8 mouse cellular contexts compared by ENCODE assay signal in genomic region chr8:94532525-94532872, GRCm38 (mm10). TPM values are rescaled to one million over a fixed set of nuclear protein-coding genes. Genes with fewer than 3 reads are reported as not detected.
DNase-seq lines count a peak whose midpoint lies in the region; ATAC-seq and TF ChIP-seq lines count a peak whose summit lies in the region.

No protein-coding gene starts in this region.

- dilution Hi-C loops in CH12.LX (cut with MboI; ENCODE audit: extremely low pct_ligation_motif_present, extremely low pct_unique_long_range_greater_than_20kb, low sequenced_read_pairs), result no loop called here

- TF ChIP-seq RAD21 in CH12.LX (IDR thresholded peaks at IDR 0.05; ENCODE audit: low read depth, low read length), result no peak

- H3K27ac ChIP-seq in heart, embryonic 11.5 days (ENCODE audit: low read depth, low read length), result no peak overlapping the region
- H3K27ac ChIP-seq in CH12.LX (ENCODE audit: insufficient read depth, low read depth), result no peak overlapping the region
- H3K27ac ChIP-seq in forebrain, embryonic 14.5 days (ENCODE audit: low read depth, low read length), result peak overlapping the region; percentile 55; the same call in 1 of the 2 replicates
- H3K27ac ChIP-seq in liver, embryonic 15.5 days (replicated peaks), result no peak overlapping the region

- H3K9me3 ChIP-seq in heart, embryonic 11.5 days (replicated peaks; ENCODE audit: control insufficient read depth, low read length), result no peaks in the 10 kb centered on the region
- H3K9me3 ChIP-seq in CH12.LX (replicated peaks; ENCODE audit: low read length), result no peaks in the 10 kb centered on the region
- no peaks in the 10 kb centered on the region for H3K9me3 ChIP-seq in forebrain, embryonic 14.5 days (replicated peaks; ENCODE audit: control insufficient read depth, low read length)
- no peaks in the 10 kb centered on the region for H3K9me3 ChIP-seq in liver, embryonic 15.5 days (replicated peaks)

- in situ Hi-C loops in CH12.LX (cut with MboI; ENCODE audit: low pct_ligation_motif_present, low pct_unique_long_range_greater_than_20kb, low sequenced_read_pairs), result no loop called here

- intact Hi-C loops in heart, postnatal 25 days (cut with DNase I), result no loop called here

- H3K4me3 ChIP-seq in heart, embryonic 11.5 days (ENCODE audit: low read depth, low read length), result peak overlapping the region; percentile 65
- H3K4me3 ChIP-seq in CH12.LX (replicated peaks in 1 of 3; ENCODE audit: low read depth in 2 of 3, low read length in 2 of 3, poor library complexity in 1 of 3), result peak overlapping the region; percentile 28 to 85 (median 59)
- peak overlapping the region; percentile 60 for H3K4me3 ChIP-seq in forebrain, embryonic 14.5 days (ENCODE audit: low read depth, low read length)
- H3K4me3 ChIP-seq in liver, embryonic 15.5 days (replicated peaks), result peak overlapping the region; percentile 57

- peak overlapping the region; percentile 72 for H3K9ac ChIP-seq in heart, embryonic 11.5 days (ENCODE audit: low read depth, low read length)
- H3K9ac ChIP-seq in CH12.LX (ENCODE audit: insufficient read depth, low read depth), result peak overlapping the region; percentile 82
- peak overlapping the region; percentile 76 for H3K9ac ChIP-seq in forebrain, embryonic 14.5 days (ENCODE audit: low read length)
- no peak overlapping the region for H3K9ac ChIP-seq in liver, embryonic 15.5 days

- no peak for TF ChIP-seq POLR2A in CH12.LX (IDR thresholded peaks at IDR 0.05; ENCODE audit: low read depth, low read length)

- under 1% methylated on average over 34 of the region's 34 CpGs for WGBS in heart, embryonic 11.5 days (ENCODE audit: insufficient replicate concordance)
- WGBS in forebrain, embryonic 14.5 days, result under 1% methylated on average over 34 of the region's 34 CpGs
- WGBS in liver, embryonic 15.5 days (ENCODE audit: insufficient replicate concordance), result under 1% methylated on average over 34 of the region's 34 CpGs

- no peak for TF ChIP-seq EP300 in CH12.LX (IDR thresholded peaks at IDR 0.05; ENCODE audit: low read length)

- DNase-seq in heart, postnatal 25 days (ENCODE audit: low spot score), result no peak
- no peak for DNase-seq in CH12.LX (ENCODE audit: extremely low read depth)
- DNase-seq in forebrain, embryonic 14.5 days (ENCODE audit: low spot score), result no peak
- DNase-seq in MN1 (ENCODE audit: low spot score), result no peak
- DNase-seq in spleen, postnatal 4 days (ENCODE audit: low spot score in 2 of 2), result no peak
- no peak for DNase-seq in embryo, embryonic 9.5 days (ENCODE audit: extremely low spot score)

- H3K4me1 ChIP-seq in heart, embryonic 11.5 days (ENCODE audit: control insufficient read depth, insufficient read depth, low read length), result peaks cover 3% of the 10 kb centered on the region; the same call in 1 of the 2 replicates
- peaks cover 5 to 9% of the 10 kb centered on the region in 2 experiments; a peak in 3 of 4 replicates for H3K4me1 ChIP-seq in CH12.LX (ENCODE audit: control insufficient read depth in 1 of 2, insufficient read depth in 2 of 2)
- H3K4me1 ChIP-seq in forebrain, embryonic 14.5 days (ENCODE audit: control insufficient read depth, insufficient read depth, low read length), result peaks cover 13% of the 10 kb centered on the region; the same call in 1 of the 2 replicates
- H3K4me1 ChIP-seq in liver, embryonic 15.5 days (replicated peaks), result 0 out of 2 replicates have a peak, but pooled peaks cover 3% of the 10 kb centered on the region

- peak; percentile 7; the same call in 1 of the 2 replicates for ATAC-seq in heart, embryonic 11.5 days (replicated peaks; ENCODE audit: insufficient number of reproducible peaks, low FRiP score, low TSS enrichment)
- peak; percentile 35; the same call in 1 of the 2 replicates for ATAC-seq in forebrain, embryonic 14.5 days
- no peak for ATAC-seq in liver, embryonic 15.5 days (ENCODE audit: insufficient read depth)

- no peaks in the 10 kb centered on the region for H3K79me2 ChIP-seq in CH12.LX (replicated peaks; ENCODE audit: control insufficient read depth, extremely low read depth, insufficient read depth, poor library complexity, severe bottlenecking)

- TF ChIP-seq CTCF in CH12.LX (conservative IDR thresholded peaks at IDR 0.05 in 1 of 2, IDR thresholded peaks at IDR 0.05 in 1 of 2; ENCODE audit: low read depth in 2 of 2, low read length in 2 of 2), result no peak

- H3K36me3 ChIP-seq in heart, embryonic 11.5 days (ENCODE audit: control insufficient read depth, insufficient read depth, low read length), result no peaks in the 10 kb centered on the region
- peaks cover 2 to 9% of the 10 kb centered on the region in 2 experiments for H3K36me3 ChIP-seq in CH12.LX (replicated peaks in 1 of 2; ENCODE audit: control insufficient read depth in 1 of 2, insufficient read depth in 1 of 2, low read length in 1 of 2)
- H3K36me3 ChIP-seq in forebrain, embryonic 14.5 days (ENCODE audit: control insufficient read depth, insufficient read depth, low read length), result no peaks in the 10 kb centered on the region
- no peaks in the 10 kb centered on the region for H3K36me3 ChIP-seq in liver, embryonic 15.5 days (replicated peaks)

- peaks cover 39% of the 10 kb centered on the region for H3K27me3 ChIP-seq in heart, embryonic 11.5 days (ENCODE audit: control insufficient read depth, insufficient read depth, low read length)
- H3K27me3 ChIP-seq in CH12.LX (replicated peaks), result peaks cover 21% of the 10 kb centered on the region
- H3K27me3 ChIP-seq in forebrain, embryonic 14.5 days (replicated peaks; ENCODE audit: control insufficient read depth, insufficient read depth, low read length), result no peaks in the 10 kb centered on the region
- H3K27me3 ChIP-seq in liver, embryonic 15.5 days, result peaks cover 79% of the 10 kb centered on the region

- H3K4me2 ChIP-seq in heart, embryonic 11.5 days, result peak overlapping the region; percentile 98
- peak overlapping the region; percentile 92 for H3K4me2 ChIP-seq in CH12.LX (ENCODE audit: insufficient read depth, low read depth, poor library complexity, severe bottlenecking)
- H3K4me2 ChIP-seq in forebrain, embryonic 14.5 days (ENCODE audit: low read length), result peak overlapping the region; percentile 94
- H3K4me2 ChIP-seq in liver, embryonic 15.5 days, result peak overlapping the region; percentile 72

TF ChIP-seq in CH12.LX, 34 proteins besides CTCF, POLR2A, EP300 and RAD21:
- TF ChIP-seq MAX (IDR thresholded peaks at IDR 0.05; ENCODE audit: low read length) (0 out of 2 replicates have a peak, but pooled peaks have one; percentile 24), HCFC1 (IDR thresholded peaks at IDR 0.05; ENCODE audit: low read depth, low read length) (no peak), KAT2A (IDR thresholded peaks at IDR 0.05; ENCODE audit: insufficient replicate concordance, low read length) (no peak), MXI1 (IDR thresholded peaks at IDR 0.05; ENCODE audit: low read depth, low read length) (no peak)

RNA-seq across cellular contexts. Expression of gene Cpne2, which starts 0.3 kb away (rescaled TPM):
- 7.6 and 8.1 TPM in 2 replicates for polyA plus RNA-seq in heart, embryonic 11.5 days (2014; fragmentation: Nextera tagmentation; extraction: Ambion mirVana)
- total RNA-seq in heart, postnatal 25 days (2021), result 1 to 10 TPM; 3.5 to 5.1 TPM
- total RNA-seq in CH12.LX (2012; rRNA removed) (70.6 and 118 TPM in 2 replicates), CH12.LX (2014; rRNA removed) (10.3 and 12.7 TPM in 2 replicates)
- 26.7 and 29.3 TPM in 2 replicates for polyA plus RNA-seq in CH12.LX (2012; ENCODE audit: insufficient read length, low read depth)
- 18.0 and 26.0 TPM in 2 replicates for polyA plus RNA-seq in forebrain, embryonic 14.5 days (2014; fragmentation: Nextera tagmentation; extraction: Ambion mirVana)
- polyA plus RNA-seq in liver, embryonic 15.5 days (2015; fragmentation: Nextera tagmentation; extraction: Ambion mirVana), result 2.4 and 2.7 TPM in 2 replicates
